Mouse (Mus musculus) midbrain, embryonic 10.5 days (tissue): Measurements from ENCODE around the gene Adk. TPM values are rescaled to one million over a fixed set of nuclear protein-coding genes. Genes with fewer than 3 reads are reported as not detected.

Source experiments
- DNase-seq: peaks from one replicate; pipeline ENCODE4 v3.0.0-alpha.2; 2017; ENCODE audit warnings: low spot score
- H3K27ac ChIP-seq: fragments of 300-500 bp; sonication (generic); replicated peaks from 2 replicates; pipeline ENCODE4 v1.5.1; 2016; ENCODE audit warnings: mild to moderate bottlenecking
- H3K27me3 ChIP-seq: fragments of 300-500 bp; sonication (generic); 2 replicates; pipeline ENCODE4 v1.6.1; 2016; ENCODE audit warnings: low read depth, mild to moderate bottlenecking; ENCODE audit not compliant: poor library complexity, severe bottlenecking
- H3K36me3 ChIP-seq: fragments of 300-500 bp; sonication (generic); 2 replicates; pipeline ENCODE4 v1.6.1; 2016; ENCODE audit warnings: mild to moderate bottlenecking, moderate library complexity
- H3K4me1 ChIP-seq: fragments of 300-500 bp; sonication (generic); 2 replicates; pipeline ENCODE4 v1.6.1; 2016
- H3K4me3 ChIP-seq: fragments of 300-500 bp; sonication (generic); 2 replicates; pipeline ENCODE4 v1.5.1; 2016; ENCODE audit warnings: mild to moderate bottlenecking, moderate library complexity
- H3K9me3 ChIP-seq: fragments of 300-500 bp; sonication (generic); replicated peaks from 2 replicates; pipeline ENCODE4 v1.6.1; 2016; ENCODE audit warnings: mild to moderate bottlenecking
- WGBS: fragments of 180-500 bp; shearing (Covaris S2); methylation state at CpG from one replicate; pipeline ENCODE4 v1.1.7; 2016; 5-methylcytosine and 5-hydroxymethylcytosine counted together
- polyA plus RNA-seq: library from polyadenylated mRNA; unstranded; fragments of >200 nt; fragmentation: Nextera tagmentation; extraction: Ambion mirVana; gene quantifications from 2 replicates; pipeline ENCODE4 v1.2.1, GENCODE M21; 2016

The Adk gene
- polyA plus RNA-seq, 1 experiment from 2014 or later, result 153 TPM

DNA sequence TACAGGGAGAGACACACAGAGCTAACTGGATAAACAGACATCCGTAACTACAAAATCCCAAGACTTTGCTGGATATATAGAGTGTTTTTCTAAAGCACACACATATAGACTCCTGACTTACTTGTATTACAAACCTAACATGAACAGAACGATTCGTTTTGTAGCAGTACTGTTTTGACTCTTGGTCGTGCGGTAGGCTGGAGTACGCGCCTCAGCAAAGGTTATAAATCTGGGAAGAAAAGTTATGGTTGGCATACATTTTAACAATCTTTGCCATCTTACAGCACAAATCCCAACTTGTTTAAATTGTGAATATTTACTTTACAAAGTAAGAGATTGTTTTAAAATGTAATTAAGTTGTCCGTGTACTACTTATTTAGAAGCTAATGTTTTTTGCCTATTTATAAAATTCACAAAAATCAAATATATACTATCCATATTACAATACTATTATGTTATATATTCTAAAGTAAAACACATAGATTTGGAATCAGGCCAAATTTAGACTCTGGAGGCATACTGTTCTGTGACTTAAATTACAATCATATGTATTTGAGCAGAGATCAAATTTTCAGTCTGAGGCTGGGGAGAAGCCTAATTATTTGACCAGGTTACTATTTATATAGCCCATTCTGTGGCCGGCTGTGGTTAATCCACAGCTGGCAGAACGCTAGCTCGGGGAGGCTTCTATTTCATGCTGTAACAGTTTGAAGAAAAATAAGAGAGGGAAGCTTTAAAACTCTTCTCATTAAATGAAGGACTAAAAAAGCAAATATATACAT, 261.4 kb downstream of the Adk start:
- Histone ChIP-seq H3K27ac (no peak overlapping the region), H3K9me3 (no peaks in the 10 kb centered on the region), H3K4me3 (no peak overlapping the region), H3K4me1 (no peaks in the 10 kb centered on the region), H3K27me3 (no peaks in the 10 kb centered on the region), H3K36me3 (no peaks in the 10 kb centered on the region)
- DNase-seq, result no peak
- WGBS, result 88% methylated on average over 11 of the region's 11 CpGs

DNA sequence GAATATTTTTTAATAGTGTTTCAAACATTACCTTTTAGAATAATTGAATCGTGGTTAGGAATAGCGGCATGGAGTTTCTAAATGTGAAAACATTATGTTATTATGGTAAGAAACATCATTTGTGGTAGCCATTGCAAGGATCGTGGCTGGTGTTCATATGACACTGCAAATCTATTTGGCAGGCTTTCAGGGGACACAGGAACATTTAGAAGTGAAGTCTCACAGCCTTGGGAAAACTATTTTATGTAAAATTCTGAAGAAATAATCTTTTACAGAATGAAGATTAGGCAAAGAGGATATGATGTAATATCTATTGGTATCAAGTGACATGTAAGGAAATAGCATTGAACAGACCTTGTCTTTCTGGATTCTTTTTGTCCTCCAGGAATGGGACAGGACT, 262.1 kb downstream of the Adk start:
- no peak for DNase-seq
- H3K4me1 ChIP-seq, result no peaks in the 10 kb centered on the region
- no peak overlapping the region for H3K4me3 ChIP-seq
- H3K27me3 ChIP-seq, result no peaks in the 10 kb centered on the region
- WGBS, result 89% methylated on average over 3 of the region's 3 CpGs
- no peak overlapping the region for H3K27ac ChIP-seq
- H3K36me3 ChIP-seq, result no peaks in the 10 kb centered on the region
- H3K9me3 ChIP-seq, result no peaks in the 10 kb centered on the region

DNA sequence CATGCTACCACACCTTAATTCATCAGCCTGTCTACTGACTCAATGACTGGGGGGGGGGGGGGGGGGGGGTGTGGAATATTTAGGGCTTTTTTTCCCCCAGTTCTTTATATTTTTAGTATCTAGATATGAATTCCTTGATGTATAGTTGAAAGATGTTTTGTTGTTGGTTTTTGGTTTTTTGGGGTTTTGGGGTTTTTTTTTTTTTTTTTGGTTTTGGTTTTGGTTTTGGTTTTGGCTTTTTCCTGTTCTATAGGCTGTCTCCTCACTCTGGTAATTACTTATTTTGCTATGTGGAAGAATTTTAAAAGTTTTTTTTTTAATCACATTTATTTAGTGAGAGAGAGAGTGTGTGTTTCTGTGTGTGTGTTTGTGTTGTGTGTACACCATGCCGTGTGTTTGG, 282.5 kb downstream of the Adk start:
- DNase-seq, result no peak
- Histone ChIP-seq H3K4me1 (no peaks in the 10 kb centered on the region; the same call in 1 of the 2 replicates), H3K27me3 (no peaks in the 10 kb centered on the region), H3K27ac (no peak overlapping the region), H3K36me3 (no peaks in the 10 kb centered on the region), H3K4me3 (no peak overlapping the region), H3K9me3 (no peaks in the 10 kb centered on the region)
- 88% methylated on average over 1 of the region's 1 CpGs for WGBS

DNA sequence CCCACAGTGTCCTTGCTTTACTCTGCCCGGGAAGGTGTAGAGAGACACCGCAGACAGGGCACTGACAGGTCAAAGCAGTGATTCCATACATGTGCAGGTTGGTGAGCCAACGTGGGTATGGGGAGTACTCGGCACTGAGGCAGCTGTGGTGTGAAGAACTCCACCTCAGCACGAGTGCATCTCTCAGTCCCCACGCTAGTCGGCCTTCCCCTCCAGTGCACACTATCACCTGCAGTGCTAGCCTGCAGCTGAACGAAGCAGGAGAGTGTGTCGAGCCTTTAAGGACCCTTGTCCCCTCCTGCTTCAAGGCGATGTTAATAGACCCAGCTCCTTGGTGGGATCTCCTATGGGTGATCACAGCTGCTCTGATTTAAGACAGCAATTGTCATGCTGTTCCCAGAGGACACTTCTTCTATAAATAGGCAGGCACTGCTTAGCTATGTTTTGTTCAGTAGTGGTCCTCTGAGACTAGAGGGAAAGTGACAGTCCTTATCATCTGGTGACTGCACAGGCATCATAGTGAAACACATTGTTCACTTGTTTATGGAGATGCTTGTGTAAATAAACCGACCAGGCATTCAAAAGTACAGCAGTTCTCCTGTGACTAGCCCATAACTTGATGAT, 283.4 kb downstream of the Adk start:
- Histone ChIP-seq H3K27me3 (no peaks in the 10 kb centered on the region), H3K9me3 (no peaks in the 10 kb centered on the region), H3K36me3 (no peaks in the 10 kb centered on the region), H3K27ac (no peak overlapping the region), H3K4me1 (no peaks in the 10 kb centered on the region; the same call in 1 of the 2 replicates), H3K4me3 (no peak overlapping the region)
- no peak for DNase-seq
- WGBS, result 80% methylated on average over 11 of the region's 11 CpGs

DNA sequence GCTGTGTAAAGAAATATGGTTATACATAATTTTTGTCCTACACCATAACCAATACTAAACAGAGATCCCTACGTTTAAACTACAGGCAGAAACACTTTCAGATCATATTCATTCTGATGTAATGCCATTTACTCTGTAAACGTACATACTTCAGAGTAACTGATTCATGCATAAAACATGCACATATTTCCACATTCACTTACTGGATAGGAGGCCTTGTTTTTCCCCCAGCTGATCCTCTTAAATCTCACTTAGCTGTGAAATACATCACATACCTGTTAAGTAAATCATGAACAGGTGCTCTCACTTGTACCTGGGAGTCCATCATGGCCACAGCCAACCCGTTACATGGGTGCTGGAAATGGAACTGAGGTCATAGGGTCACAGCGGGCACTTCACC, 285.6 kb downstream of the Adk start:
- Histone ChIP-seq H3K4me1 (no peaks in the 10 kb centered on the region; the same call in 1 of the 2 replicates), H3K27ac (no peak overlapping the region), H3K27me3 (no peaks in the 10 kb centered on the region), H3K9me3 (no peaks in the 10 kb centered on the region), H3K4me3 (no peak overlapping the region), H3K36me3 (no peaks in the 10 kb centered on the region)
- 88% methylated on average over 4 of the region's 4 CpGs for WGBS
- DNase-seq, result no peak

DNA sequence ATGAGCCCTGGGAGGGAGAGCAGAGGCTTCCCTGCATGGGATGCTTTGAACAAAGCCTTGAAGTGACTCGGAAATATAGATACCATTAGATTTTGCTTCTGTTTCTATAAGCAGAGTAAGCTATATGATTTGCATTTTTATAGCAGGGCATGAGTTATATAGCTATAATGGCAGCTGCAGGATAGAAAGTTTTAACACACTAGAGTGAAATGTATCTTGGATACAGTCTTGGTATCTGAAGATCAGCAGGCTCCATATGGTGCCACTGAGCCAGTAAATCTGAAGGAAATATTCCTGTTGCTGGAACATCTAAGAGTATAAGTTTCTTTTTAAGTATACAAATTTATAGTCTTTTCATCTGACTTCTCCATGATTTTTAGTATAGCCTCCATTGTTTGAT, 288.8 kb downstream of the Adk start:
- H3K9me3 ChIP-seq, result no peaks in the 10 kb centered on the region
- H3K4me3 ChIP-seq, result no peak overlapping the region
- 89% methylated on average over 1 of the region's 1 CpGs for WGBS
- 0 out of 2 replicates have a peak, but pooled peaks cover 2% of the 10 kb centered on the region for H3K36me3 ChIP-seq
- no peak overlapping the region for H3K27ac ChIP-seq
- no peaks in the 10 kb centered on the region for H3K27me3 ChIP-seq
- DNase-seq, result no peak
- H3K4me1 ChIP-seq, result no peaks in the 10 kb centered on the region

DNA sequence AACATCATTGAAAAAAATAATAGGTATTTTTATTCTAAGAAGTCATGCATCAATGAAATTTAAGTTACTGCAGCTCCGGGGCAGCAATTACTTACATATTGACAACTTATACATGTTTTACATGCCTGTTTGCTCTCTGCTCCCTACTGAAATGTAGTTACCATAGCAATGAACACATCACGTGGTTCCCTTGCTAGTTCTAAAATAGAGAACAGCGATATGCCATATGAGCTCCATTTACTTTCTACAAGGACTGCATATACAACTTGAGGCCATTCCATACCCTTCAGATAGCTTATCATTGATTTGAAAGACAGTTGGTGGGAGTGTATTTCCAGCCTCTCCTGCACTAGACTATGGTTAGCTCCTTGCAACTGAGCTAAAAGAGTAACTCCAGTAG, 290.6 kb downstream of the Adk start:
- Histone ChIP-seq H3K9me3 (no peaks in the 10 kb centered on the region), H3K4me1 (no peaks in the 10 kb centered on the region), H3K27me3 (no peaks in the 10 kb centered on the region), H3K27ac (no peak overlapping the region), H3K4me3 (no peak overlapping the region), H3K36me3 (0 out of 2 replicates have a peak, but pooled peaks cover 2% of the 10 kb centered on the region)
- WGBS, result 88% methylated on average over 3 of the region's 3 CpGs
- DNase-seq, result no peak

DNA sequence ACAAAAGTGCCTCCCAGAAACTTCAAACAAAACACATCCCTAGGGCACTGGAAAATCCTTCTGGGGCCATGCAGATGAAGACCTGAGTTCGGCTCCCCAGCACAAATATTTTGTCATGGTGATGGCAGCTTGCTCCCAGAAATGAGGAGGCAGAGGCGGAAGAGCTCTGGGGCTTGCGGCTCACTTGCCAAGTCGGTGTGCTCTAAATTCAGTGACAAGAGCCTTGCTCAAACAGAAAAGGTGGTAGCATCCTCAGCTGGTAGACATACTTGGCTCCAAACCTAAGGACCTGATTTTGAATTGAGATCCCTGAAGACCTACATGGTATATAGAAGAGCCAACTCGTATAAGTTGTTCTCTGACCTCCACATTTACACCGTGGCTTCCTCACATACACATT, 292.5 kb downstream of the Adk start:
- Histone ChIP-seq H3K36me3 (0 out of 2 replicates have a peak, but pooled peaks cover 2% of the 10 kb centered on the region), H3K27me3 (no peaks in the 10 kb centered on the region), H3K9me3 (no peaks in the 10 kb centered on the region), H3K27ac (no peak overlapping the region), H3K4me3 (no peak overlapping the region), H3K4me1 (0 out of 2 replicates have a peak, but pooled peaks cover 4% of the 10 kb centered on the region)
- WGBS, result 95% methylated on average over 6 of the region's 6 CpGs
- no peak for DNase-seq

DNA sequence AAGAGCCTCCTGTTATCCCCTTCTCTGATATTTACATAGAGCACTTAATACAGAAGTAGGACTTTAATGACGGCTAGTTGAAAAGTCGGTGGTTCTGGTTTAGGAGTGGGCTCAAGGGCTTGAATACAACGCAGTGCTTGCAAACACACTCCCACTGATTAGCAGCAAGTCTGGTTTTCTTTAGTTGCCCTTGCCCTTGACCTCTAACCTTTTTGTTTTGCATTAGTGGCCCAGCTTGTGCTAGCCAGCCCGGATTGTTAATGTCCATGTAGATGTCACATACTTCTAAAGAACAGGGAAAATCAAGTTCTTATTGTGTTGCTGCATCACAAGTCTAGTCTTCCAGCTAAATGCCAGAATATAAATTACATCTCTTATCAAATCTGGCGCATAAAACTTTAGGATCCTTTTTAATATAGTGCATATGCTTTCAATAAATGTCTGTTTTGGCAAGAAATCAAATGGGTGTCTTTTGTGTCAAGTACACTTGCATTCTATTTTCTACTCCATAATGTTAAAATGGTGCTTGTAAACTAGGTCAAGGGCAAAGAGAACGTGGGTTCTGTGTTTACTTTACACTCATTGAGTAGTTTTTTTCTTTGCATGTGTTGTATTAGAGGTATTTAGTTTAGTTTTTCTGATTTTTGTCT, 296.4 kb downstream of the Adk start:
- WGBS, result 77% methylated on average over 6 of the region's 6 CpGs
- Histone ChIP-seq H3K27ac (no peak overlapping the region), H3K27me3 (no peaks in the 10 kb centered on the region), H3K36me3 (0 out of 2 replicates have a peak, but pooled peaks cover 2% of the 10 kb centered on the region), H3K4me1 (0 out of 2 replicates have a peak, but pooled peaks cover 4% of the 10 kb centered on the region), H3K4me3 (no peak overlapping the region), H3K9me3 (no peaks in the 10 kb centered on the region)
- DNase-seq, result no peak

DNA sequence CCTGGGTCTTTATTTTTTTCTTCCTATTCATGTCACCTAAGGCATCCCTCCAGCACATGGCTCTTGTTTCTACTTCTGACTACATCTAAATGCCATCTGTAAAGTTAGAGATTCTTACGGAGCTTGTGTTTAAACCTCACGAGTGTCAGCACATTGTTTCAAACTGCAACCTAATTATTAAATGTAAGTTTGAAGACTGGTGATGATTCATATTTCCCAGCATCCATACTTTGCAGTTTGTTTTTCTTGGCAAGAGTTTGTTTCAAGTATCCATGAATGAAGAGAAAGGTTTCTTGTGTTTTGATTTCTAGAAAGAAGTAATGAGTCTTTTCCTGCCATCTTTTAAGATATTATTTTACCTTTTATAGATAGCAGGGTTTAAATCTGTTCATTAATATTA, 299.3 kb downstream of the Adk start:
- H3K4me1 ChIP-seq, result 0 out of 2 replicates have a peak, but pooled peaks cover 4% of the 10 kb centered on the region
- H3K27me3 ChIP-seq, result no peaks in the 10 kb centered on the region
- 96% methylated on average over 2 of the region's 2 CpGs for WGBS
- no peak for DNase-seq
- no peak overlapping the region for H3K27ac ChIP-seq
- no peak overlapping the region for H3K4me3 ChIP-seq
- H3K36me3 ChIP-seq, result no peaks in the 10 kb centered on the region
- no peaks in the 10 kb centered on the region for H3K9me3 ChIP-seq

DNA sequence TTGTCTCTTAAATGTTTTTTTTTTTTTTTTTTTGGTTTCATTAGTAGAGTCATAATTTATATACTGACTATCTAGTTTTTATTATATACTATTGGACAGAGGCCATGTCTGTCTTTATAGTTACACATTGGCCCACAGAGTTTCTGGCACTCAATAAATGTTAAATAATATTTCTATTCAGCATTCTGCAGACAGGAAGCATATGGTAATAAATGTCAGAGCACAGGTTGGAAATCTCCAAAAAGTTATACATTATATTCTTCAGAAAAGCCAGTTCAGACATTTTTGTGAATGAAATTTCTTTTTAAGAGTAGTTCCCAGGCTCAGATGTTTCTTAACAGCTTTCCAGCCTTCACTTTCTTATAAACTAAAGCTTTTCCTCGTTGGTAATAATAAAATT, 303.9 kb downstream of the Adk start:
- WGBS, result 87% methylated on average over 1 of the region's 1 CpGs
- Histone ChIP-seq H3K27ac (no peak overlapping the region), H3K27me3 (no peaks in the 10 kb centered on the region), H3K4me3 (no peak overlapping the region), H3K36me3 (no peaks in the 10 kb centered on the region), H3K9me3 (no peaks in the 10 kb centered on the region), H3K4me1 (peaks cover 6% of the 10 kb centered on the region; the same call in 1 of the 2 replicates)
- no peak for DNase-seq

DNA sequence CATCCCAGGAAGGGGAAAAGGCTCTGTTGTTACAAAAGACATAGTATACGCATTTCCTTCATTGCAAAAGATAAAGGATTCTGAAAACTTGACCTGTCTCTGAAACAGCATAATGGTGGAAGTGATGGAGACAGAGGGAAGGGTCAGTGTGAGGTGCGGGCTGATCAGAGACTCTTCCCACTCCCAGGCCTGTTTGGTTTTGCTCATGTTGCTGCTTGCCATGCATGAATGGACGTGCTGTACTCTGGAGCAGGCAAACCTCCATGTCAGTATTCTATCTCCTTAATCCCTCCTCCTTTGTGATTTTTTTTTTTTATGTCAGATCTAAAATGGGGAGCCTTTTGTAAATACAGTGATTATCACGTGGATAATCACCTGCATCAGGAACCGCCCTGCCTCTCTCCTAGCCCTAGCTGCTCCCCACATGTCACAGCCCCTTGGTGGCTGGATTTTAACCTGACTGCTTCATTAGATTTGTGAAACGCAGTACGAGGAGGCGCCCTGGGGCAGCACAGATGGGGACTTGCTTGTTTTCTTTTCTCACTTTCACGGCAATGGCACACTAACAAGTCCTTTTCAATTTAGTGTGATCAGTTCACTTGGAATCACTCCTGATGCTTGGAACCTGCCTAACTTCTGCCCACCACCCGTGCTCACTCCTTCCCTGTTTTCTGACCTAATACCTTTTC, 307.0 kb downstream of the Adk start:
- Histone ChIP-seq H3K27me3 (no peaks in the 10 kb centered on the region), H3K27ac (no peak overlapping the region), H3K4me3 (no peak overlapping the region), H3K4me1 (peaks cover 6% of the 10 kb centered on the region; the same call in 1 of the 2 replicates), H3K9me3 (no peaks in the 10 kb centered on the region), H3K36me3 (no peaks in the 10 kb centered on the region)
- DNase-seq, result no peak
- 78% methylated on average over 10 of the region's 10 CpGs for WGBS
